Mouse (Mus musculus) neural tube, embryonic 15.5 days (tissue): Measurements from ENCODE around the gene Usf1. TPM values are rescaled to one million over a fixed set of nuclear protein-coding genes. Genes with fewer than 3 reads are reported as not detected.

Experiments
- ATAC-seq: fragments of 200-750 bp; cut with Nextera tagmentation; 2 replicates; pipeline ENCODE4 v1.8.0; 2017; ENCODE audit warnings: mild to moderate bottlenecking, moderate TSS enrichment, moderate library complexity; ENCODE audit not compliant: low FRiP score
- H3K27ac ChIP-seq: fragments of 300-500 bp; sonication (generic); replicated peaks from 2 replicates; pipeline ENCODE4 v1.5.1; 2015; ENCODE audit warnings: mild to moderate bottlenecking, inconsistent platforms
- H3K27me3 ChIP-seq: fragments of 300-500 bp; sonication (generic); replicated peaks from 2 replicates; pipeline ENCODE4 v1.6.1; 2015; ENCODE audit warnings: inconsistent platforms
- H3K36me3 ChIP-seq: fragments of 300-500 bp; sonication (generic); 2 replicates; pipeline ENCODE4 v1.6.1; 2015; ENCODE audit warnings: inconsistent platforms
- H3K4me1 ChIP-seq: fragments of 300-500 bp; sonication (generic); 2 replicates; pipeline ENCODE4 v1.6.1; 2015; ENCODE audit warnings: inconsistent platforms
- H3K4me2 ChIP-seq: fragments of 300-500 bp; sonication (generic); 2 replicates; pipeline ENCODE4 v1.6.1; 2015; ENCODE audit warnings: inconsistent platforms, mild to moderate bottlenecking, moderate library complexity
- H3K4me3 ChIP-seq: fragments of 300-500 bp; sonication (generic); replicated peaks from 2 replicates; pipeline ENCODE4 v1.5.1; 2015; ENCODE audit warnings: mild to moderate bottlenecking, inconsistent platforms
- H3K9ac ChIP-seq: fragments of 300-500 bp; sonication (generic); replicated peaks from 2 replicates; pipeline ENCODE4 v1.6.1; 2015; ENCODE audit warnings: mild to moderate bottlenecking, inconsistent platforms
- H3K9me3 ChIP-seq: fragments of 300-500 bp; sonication (generic); replicated peaks from 2 replicates; pipeline ENCODE4 v1.6.1; 2016; ENCODE audit warnings: inconsistent platforms
- WGBS: fragments of 180-500 bp; shearing (Covaris S2); methylation state at CpG from one replicate; pipeline ENCODE4 v1.1.7; 2015; ENCODE audit warnings: mixed read lengths; 5-methylcytosine and 5-hydroxymethylcytosine counted together
- polyA plus RNA-seq: library from polyadenylated mRNA; unstranded; fragments of >200 nt; fragmentation: Nextera tagmentation; extraction: Ambion mirVana; gene quantifications from 2 replicates; pipeline ENCODE4 v1.2.1, GENCODE M21; 2015

Gene Usf1
- polyA plus RNA-seq, 1 experiment from 2014 or later, result 149 TPM

- ATAC-seq, result peak; percentile 76
- Histone ChIP-seq H3K4me3 (no peak overlapping the region), H3K27ac (peak overlapping the region; percentile 49; the same call in 1 of the 2 replicates), H3K9me3 (no peaks in the 10 kb centered on the region), H3K27me3 (peaks cover 38% of the 10 kb centered on the region), H3K4me2 (peak overlapping the region; percentile 54), H3K9ac (no peak overlapping the region), H3K4me1 (peaks cover 14% of the 10 kb centered on the region), H3K36me3 (no peaks in the 10 kb centered on the region)
- WGBS, result 34% methylated on average over 9 of the region's 9 CpGs
Measured at GRCm38 (mm10) chr1:171440025-171440725, 29.1 kb downstream of the Usf1 start.

DNA sequence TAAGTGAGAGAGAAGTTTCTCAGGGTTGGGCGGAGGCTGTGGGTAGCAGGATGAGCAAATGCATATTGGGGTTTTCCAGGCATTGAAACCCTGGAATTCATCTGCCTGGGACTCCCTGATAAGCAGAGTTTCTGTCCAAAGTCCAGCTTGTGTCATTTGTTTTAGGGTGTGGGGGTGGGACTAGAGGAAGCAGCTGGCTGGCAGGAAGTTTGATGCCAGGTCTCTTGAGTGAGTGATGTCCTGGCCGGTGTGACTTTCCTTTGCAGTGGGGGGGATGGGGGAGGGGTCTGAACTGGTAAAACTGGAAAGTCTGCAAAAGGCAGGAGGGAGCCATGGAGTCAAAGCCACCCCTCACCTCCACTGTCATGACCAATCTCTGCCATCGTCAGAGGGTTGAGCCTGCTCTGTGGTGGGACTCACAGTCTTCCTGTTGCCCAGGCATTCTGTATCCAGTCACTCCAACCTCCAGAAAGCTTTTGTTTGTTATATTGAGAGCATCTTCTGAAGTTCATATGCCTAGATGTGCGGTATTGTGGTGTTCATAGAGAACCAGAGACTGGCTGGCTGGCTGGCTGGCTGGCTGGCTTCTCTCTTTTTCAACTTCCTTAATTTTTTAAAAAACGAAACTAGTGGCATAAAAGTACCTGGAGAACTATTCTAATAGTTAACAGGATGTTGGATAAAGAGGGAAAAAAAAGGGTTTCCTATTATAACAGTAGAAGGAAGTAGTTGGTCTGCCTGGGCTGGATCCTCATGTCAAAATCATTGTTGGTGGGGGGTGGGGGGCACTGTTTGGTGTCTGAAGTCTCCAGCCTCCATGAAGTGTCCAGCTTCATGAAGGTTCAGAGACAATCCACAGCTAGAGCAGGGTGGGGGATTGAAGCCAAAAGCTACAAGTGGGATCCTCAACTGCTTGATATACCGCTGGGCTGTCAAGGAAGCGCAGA lies 30.6 kb downstream of the Usf1 start:
- Histone ChIP-seq H3K4me3 (no peak overlapping the region), H3K9me3 (no peaks in the 10 kb centered on the region), H3K9ac (no peak overlapping the region), H3K36me3 (no peaks in the 10 kb centered on the region), H3K27me3 (peaks cover 32% of the 10 kb centered on the region), H3K27ac (no peak overlapping the region), H3K4me1 (peaks cover 14% of the 10 kb centered on the region), H3K4me2 (0 out of 2 replicates have a peak overlapping the region, but pooled peaks have one; percentile 11)
- 68% methylated on average over 7 of the region's 7 CpGs for WGBS
- ATAC-seq, result no peak

DNA sequence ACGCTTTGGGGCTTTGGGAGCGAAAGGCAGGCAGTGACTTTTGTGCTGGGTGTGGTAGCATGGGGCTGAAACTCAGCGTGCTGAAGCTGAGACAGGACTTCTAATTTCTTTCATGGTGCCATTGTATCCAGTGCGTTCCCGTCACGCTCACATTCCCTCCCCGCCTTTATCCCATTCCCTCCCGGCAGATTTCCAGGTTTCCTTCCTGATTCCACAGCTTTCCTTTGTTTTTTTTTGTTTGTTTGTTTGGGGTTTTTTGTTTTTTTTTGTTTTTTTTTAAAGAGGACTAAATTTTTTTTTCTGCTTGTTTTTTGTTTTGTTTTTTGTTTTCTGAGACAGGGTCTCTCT lies 31.3 kb downstream of the Usf1 start:
- 87% methylated on average over 8 of the region's 8 CpGs for WGBS
- Histone ChIP-seq H3K4me1 (peaks cover 9% of the 10 kb centered on the region), H3K27me3 (peaks cover 26% of the 10 kb centered on the region), H3K27ac (no peak overlapping the region), H3K36me3 (no peaks in the 10 kb centered on the region), H3K4me2 (0 out of 2 replicates have a peak overlapping the region, but pooled peaks have one; percentile 11), H3K9ac (no peak overlapping the region), H3K4me3 (no peak overlapping the region), H3K9me3 (no peaks in the 10 kb centered on the region)
- ATAC-seq, result no peak

DNA sequence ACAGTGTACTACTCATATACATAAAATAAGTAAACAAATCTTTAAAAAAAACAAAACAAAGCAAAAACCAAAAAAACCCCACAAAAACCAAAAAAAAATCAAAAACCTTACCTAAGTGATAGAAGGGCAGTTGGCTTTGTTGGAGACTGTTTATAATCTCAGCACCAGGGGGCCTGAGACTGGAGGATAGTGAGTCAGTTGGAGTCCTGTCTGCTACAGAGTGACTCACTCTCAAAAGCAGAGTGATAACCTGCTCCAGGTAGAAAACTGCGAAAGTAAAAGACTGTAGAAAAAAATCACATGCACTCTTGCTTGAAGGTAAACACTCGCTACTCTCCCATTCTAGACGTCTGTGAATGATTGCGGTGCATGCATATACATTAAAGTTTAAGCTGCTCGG lies 33.9 kb downstream of the Usf1 start:
- Histone ChIP-seq H3K4me3 (no peak overlapping the region), H3K4me2 (no peak overlapping the region), H3K27me3 (no peaks in the 10 kb centered on the region), H3K4me1 (no peaks in the 10 kb centered on the region), H3K9ac (no peak overlapping the region), H3K36me3 (no peaks in the 10 kb centered on the region), H3K9me3 (no peaks in the 10 kb centered on the region), H3K27ac (no peak overlapping the region)
- WGBS, result 93% methylated on average over 5 of the region's 5 CpGs
- no peak for ATAC-seq

- no peak overlapping the region for H3K9ac ChIP-seq
- no peak overlapping the region for H3K27ac ChIP-seq
- no peaks in the 10 kb centered on the region for H3K27me3 ChIP-seq
- H3K36me3 ChIP-seq, result no peaks in the 10 kb centered on the region
- no peaks in the 10 kb centered on the region for H3K4me1 ChIP-seq
- no peaks in the 10 kb centered on the region for H3K9me3 ChIP-seq
- ATAC-seq, result no peak
- no peak overlapping the region for H3K4me3 ChIP-seq
- no peak overlapping the region for H3K4me2 ChIP-seq
- WGBS, result 83% methylated on average over 7 of the region's 7 CpGs
Measured at GRCm38 (mm10) chr1:171446854-171447253, 35.7 kb downstream of the Usf1 start.

- Histone ChIP-seq H3K27me3 (no peaks in the 10 kb centered on the region), H3K4me3 (no peak overlapping the region), H3K36me3 (no peaks in the 10 kb centered on the region), H3K9ac (no peak overlapping the region), H3K27ac (no peak overlapping the region), H3K4me1 (no peaks in the 10 kb centered on the region), H3K4me2 (no peak overlapping the region), H3K9me3 (no peaks in the 10 kb centered on the region)
- ATAC-seq, result no peak
- 83% methylated on average over 10 of the region's 10 CpGs for WGBS
Measured at GRCm38 (mm10) chr1:171447692-171448091, 36.6 kb downstream of the Usf1 start.

DNA sequence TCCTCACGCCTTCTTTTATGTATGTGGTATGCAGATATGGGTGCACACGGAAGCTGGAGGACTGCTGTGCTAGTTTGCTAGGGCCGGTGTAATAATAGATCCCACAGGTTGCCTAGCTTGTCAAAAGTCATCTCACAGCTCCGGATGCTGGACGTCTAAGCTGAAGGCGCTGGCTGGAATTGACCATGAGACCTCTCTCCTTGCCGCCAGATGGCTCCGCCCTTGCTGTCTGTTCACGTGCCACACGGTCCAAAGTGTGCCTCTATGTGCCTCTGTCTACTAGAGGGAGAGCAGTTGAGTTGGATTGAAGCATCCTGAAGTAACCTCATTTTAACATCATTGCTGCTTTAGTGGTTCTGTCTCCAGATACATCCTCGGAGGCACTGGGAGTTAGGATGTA lies 38.9 kb downstream of the Usf1 start:
- 87% methylated on average over 11 of the region's 11 CpGs for WGBS
- Histone ChIP-seq H3K4me2 (no peak overlapping the region), H3K36me3 (no peaks in the 10 kb centered on the region), H3K9ac (no peak overlapping the region), H3K27me3 (no peaks in the 10 kb centered on the region), H3K4me3 (no peak overlapping the region), H3K4me1 (no peaks in the 10 kb centered on the region), H3K27ac (no peak overlapping the region), H3K9me3 (no peaks in the 10 kb centered on the region)
- ATAC-seq, result no peak

GRCm38 (mm10) chr1:171451001-171451400 lies 39.9 kb downstream of the Usf1 start:
- H3K9me3 ChIP-seq, result no peaks in the 10 kb centered on the region
- no peak for ATAC-seq
- no peak overlapping the region for H3K9ac ChIP-seq
- H3K27me3 ChIP-seq, result no peaks in the 10 kb centered on the region
- WGBS, result 89% methylated on average over 10 of the region's 10 CpGs
- H3K4me2 ChIP-seq, result no peak overlapping the region
- H3K27ac ChIP-seq, result no peak overlapping the region
- no peaks in the 10 kb centered on the region for H3K4me1 ChIP-seq
- no peaks in the 10 kb centered on the region for H3K36me3 ChIP-seq
- H3K4me3 ChIP-seq, result no peak overlapping the region

DNA sequence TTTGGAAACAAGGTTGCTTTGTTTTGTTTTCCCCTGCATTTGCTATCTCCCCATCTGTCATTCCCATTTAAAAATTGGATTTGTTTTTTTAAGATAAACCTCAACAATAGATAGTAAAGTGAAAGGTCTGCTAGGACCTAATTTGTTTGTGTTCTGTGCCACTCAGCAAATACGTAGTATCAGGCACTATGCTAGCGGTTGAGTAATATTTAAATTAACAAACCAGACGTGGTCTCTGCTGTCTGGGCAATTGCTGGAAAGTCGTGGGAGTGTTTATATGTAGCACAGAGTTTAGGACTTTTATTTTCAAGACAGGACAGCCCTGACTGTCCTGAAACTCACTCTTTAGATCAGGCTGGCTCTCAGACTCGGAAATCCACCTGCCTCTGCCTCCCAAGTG lies 41.4 kb downstream of the Usf1 start:
- Histone ChIP-seq H3K27me3 (no peaks in the 10 kb centered on the region), H3K9ac (no peak overlapping the region), H3K36me3 (no peaks in the 10 kb centered on the region), H3K9me3 (no peaks in the 10 kb centered on the region), H3K4me2 (no peak overlapping the region), H3K4me3 (no peak overlapping the region), H3K27ac (no peak overlapping the region), H3K4me1 (no peaks in the 10 kb centered on the region)
- 81% methylated on average over 5 of the region's 5 CpGs for WGBS
- ATAC-seq, result no peak

GRCm38 (mm10) chr1:171452923-171453322 lies 41.8 kb downstream of the Usf1 start:
- no peak overlapping the region for H3K27ac ChIP-seq
- no peak overlapping the region for H3K9ac ChIP-seq
- H3K36me3 ChIP-seq, result no peaks in the 10 kb centered on the region
- H3K27me3 ChIP-seq, result no peaks in the 10 kb centered on the region
- H3K9me3 ChIP-seq, result no peaks in the 10 kb centered on the region
- H3K4me2 ChIP-seq, result no peak overlapping the region
- 89% methylated on average over 5 of the region's 5 CpGs for WGBS
- no peak overlapping the region for H3K4me3 ChIP-seq
- no peak for ATAC-seq
- H3K4me1 ChIP-seq, result no peaks in the 10 kb centered on the region

- H3K27ac ChIP-seq, result no peak overlapping the region
- no peak overlapping the region for H3K9ac ChIP-seq
- H3K4me1 ChIP-seq, result peaks cover 3% of the 10 kb centered on the region; the same call in 1 of the 2 replicates
- H3K27me3 ChIP-seq, result no peaks in the 10 kb centered on the region
- ATAC-seq, result no peak
- WGBS, result 87% methylated on average over 6 of the region's 6 CpGs
- H3K4me3 ChIP-seq, result no peak overlapping the region
- H3K4me2 ChIP-seq, result no peak overlapping the region
- no peaks in the 10 kb centered on the region for H3K36me3 ChIP-seq
- no peaks in the 10 kb centered on the region for H3K9me3 ChIP-seq
Measured at GRCm38 (mm10) chr1:171454926-171455325, 43.8 kb downstream of the Usf1 start.

- Histone ChIP-seq H3K9ac (no peak overlapping the region), H3K4me1 (peaks cover 8% of the 10 kb centered on the region; the same call in 1 of the 2 replicates), H3K4me2 (no peak overlapping the region), H3K9me3 (no peaks in the 10 kb centered on the region), H3K4me3 (no peak overlapping the region), H3K27ac (no peak overlapping the region), H3K27me3 (no peaks in the 10 kb centered on the region), H3K36me3 (no peaks in the 10 kb centered on the region)
- 89% methylated on average over 1 of the region's 1 CpGs for WGBS
- ATAC-seq, result no peak
Measured at GRCm38 (mm10) chr1:171457568-171457967, 46.5 kb downstream of the Usf1 start.
